Mouse (Mus musculus): ENCODE measurements around the gene Sh3glb2. TPM values are rescaled to one million over a fixed set of nuclear protein-coding genes. Genes with fewer than 3 reads are reported as not detected.

Sh3glb2 gene
- total RNA-seq, 1 experiment from 2014 or later: 111 TPM

GRCm38 (mm10) chr2:30380564-30381376 is 21.6 kb upstream of the Sh3glb2 start:
- no peak for DNase-seq

DNA sequence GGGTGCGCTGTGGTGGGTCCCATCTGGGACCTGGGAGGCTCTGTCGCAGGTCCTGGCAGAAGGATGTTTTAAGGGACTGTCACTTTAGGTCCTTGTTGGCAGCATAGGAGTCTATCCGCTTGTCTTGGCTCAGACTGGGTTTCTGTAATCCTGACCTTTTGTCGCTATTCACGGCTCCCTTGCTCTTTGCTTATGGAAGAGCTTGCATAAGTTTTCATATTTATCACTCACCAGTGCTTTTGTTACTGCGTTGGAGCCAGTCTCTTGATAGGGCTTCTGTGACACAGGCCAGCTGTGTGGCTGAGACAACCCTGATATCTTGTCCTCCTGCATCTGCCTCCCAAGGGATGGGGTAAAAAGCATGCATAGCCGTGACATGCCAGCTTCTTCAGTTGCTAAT is 20.2 kb upstream of the Sh3glb2 start:
- DNase-seq: no peak

DNA sequence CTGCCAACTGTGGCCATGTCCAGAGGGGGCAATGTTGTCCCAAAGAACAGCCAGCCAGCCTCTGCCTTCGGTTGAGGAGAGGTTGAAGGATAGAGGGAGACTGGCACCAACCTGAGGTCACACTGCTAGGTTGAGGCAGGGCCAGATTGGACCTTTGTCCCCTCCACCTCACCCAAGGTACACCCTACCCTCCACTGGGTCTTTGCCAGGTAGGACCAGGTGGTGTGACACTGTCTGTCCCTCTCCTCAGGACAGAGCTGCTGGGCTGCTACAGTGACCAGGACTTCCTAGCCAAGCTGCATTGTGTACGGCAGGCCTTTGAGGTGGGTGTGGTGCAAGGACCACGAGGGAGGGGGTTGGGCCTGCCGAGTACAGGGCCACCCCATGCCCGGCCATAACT is 18.6 kb upstream of the Sh3glb2 start:
- DNase-seq: no peak

GRCm38 (mm10) chr2:30375893-30376292 is 16.8 kb upstream of the Sh3glb2 start:
- no peak for DNase-seq

- DNase-seq: no peak
Observed at GRCm38 (mm10) chr2:30372726-30373125, 13.6 kb upstream of the Sh3glb2 start.

DNA sequence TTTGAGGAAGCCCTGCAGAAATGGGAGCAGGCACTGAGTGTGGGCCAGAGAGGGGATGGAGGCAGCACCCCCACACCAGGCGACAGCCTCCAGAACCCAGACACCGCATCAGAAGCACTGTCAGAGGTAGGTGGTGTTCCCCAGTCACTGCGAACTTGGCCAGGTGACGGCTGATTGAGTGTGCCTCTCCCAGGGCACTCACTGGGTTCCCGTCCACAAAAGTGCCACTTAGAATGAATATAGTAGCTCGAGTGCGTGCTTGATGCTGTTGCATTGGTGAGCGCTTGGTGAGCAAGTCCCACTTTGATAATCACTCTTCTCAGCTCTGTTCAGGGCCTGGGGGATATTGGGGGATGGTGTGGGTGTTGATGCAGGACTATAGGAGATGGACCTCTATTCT is 12.4 kb upstream of the Sh3glb2 start:
- DNase-seq: no peak

DNA sequence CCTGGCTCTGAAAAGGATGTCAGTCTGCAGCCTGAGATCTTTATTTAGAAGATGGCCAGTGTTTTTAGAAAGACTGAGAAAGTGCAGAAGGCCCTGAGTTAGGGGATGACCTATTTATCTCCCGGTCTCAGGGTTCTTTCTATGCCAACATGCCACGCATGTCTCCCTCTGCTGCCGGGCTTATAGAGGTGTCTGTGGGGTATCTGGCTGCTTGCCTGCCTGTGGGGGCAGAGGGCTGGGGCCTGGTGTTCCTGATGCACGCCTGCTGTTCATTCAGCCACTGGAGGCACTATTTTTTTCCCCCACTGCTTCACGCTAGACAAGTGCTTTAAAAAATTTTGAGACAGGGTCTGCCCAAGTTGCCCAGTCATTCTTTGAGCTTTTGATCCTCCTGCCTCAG is 7.1 kb upstream of the Sh3glb2 start:
- no peak for DNase-seq

DNA sequence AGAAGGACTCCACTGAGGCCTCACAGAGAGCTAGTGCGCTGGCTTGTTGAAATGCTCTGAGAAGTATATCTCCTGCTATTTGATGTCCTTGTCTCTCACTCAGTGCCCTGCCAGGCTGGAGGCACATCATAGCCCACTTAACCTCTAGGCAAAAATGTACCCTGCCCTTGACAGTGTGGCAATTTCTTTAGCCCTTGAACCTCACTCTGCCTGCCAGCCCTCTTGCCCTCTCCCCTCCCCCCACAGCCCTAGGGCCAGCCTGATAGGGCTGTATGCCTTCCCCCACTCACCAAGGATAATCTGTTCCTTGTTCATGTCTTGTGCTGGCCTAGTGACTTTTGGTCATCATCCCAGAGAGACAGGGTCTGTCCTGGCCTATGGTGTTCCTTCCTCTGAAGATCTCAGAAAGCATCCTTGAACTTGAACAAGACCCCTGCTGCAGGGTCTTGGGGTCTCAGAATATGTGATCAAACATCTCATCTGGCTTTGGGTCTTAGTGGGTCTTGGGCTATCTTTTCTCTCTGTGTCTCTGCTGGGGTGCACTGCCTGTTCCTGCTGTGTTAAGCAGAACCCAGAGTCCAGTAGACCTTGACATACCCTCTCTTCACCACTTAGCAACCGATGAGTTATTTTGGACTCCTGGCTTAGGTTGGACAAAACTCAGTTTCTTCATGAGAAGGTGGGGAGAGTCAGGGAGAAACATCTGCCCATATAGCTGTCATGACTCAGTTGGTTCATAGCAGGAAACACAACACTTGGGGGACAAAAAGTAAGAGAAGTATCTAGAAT is 6.3 kb upstream of the Sh3glb2 start:
- no peak for DNase-seq

DNA sequence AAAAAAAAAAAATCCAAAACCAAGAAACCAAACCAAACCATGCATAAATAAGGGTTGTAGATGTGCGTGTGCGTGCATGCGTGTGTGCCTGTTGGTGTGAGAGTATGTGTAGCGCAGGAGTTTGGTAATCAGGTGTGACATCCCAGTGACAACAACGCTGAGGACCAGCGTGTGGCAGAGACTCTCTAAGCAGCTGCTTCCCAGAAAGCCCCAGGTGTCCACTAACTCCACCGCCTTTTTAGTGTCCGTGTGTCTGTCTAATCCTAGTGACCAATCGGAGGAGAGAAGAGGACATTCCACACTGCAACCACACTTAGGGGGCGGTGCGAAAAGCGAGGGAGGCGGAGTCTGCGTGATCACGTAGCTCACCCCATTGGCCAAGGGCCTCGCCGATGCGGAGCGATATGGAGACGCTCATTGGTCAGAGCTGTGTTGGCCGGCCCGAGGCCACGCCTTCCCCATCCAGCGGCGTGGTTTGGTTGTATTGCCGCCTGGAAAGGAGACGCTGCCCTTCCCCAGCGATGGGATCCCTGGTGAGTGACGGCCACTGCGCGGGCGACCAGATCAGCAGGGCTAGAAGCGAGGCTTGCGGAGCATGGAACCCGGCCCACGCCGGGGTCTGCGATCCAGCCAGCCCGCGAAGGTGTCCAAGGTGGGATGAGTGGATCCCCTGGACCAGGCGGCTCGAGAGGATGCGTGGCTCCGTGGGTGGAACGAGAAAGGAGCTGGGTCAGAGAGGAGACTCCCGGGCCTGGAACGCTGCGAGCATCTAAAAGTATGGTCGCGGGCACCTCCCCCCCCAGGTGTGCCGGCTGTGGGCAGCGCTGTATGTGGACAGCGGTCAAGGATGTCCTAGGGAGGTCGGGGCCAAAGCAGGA is 4.9 kb upstream of the Sh3glb2 start, which contains the start of gene Miga2:
Miga2 (plus strand) TSS at position 461 of the 878 bp plus-strand sequence.
- peak; percentile 97 for DNase-seq

DNA sequence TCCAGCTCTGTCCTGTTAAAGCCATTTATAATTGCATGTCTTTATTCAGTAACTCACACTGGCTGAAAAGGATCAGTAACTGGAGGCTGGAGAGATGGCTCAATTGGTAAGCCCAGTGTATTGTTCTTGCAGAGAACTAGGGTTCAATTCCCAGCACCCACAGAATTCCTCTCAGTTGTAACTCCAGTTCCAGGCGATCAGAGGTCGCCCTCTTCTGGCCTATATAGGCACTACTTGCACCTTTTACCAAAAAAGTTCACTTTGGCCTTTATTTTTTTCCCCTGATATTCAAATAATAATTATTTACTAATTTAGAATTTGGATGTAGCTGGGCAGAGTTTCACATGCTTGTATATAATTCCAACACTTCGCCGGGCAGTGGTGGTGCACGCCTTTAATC is 3.7 kb upstream of the Sh3glb2 start:
- DNase-seq: no peak

- DNase-seq: no peak
Observed at GRCm38 (mm10) chr2:30360626-30361025, 1.5 kb upstream of the Sh3glb2 start.

GRCm38 (mm10) chr2:30357552-30358510 is 1.3 kb downstream of the Sh3glb2 start:
- no peak for DNase-seq

DNA sequence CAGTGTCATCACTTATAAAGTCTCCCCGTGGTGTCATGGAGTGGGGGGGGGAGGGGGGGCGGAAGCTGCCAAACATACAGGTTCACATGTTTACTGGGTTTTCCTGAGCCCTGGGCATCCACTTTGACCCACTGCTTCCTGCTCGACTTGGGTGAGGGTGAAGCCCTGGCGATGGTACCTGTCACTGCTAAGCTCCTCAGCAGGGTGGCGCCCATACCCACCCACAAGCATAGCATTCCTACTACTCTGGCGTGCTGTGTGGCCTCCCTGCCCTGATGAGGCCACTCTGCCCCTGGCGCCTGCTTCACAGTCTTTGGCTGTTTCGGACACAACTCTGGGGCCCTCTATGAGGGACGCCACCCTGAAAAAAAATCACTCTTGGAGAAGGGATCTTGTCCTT is 2.2 kb downstream of the Sh3glb2 start:
- DNase-seq: no peak

DNA sequence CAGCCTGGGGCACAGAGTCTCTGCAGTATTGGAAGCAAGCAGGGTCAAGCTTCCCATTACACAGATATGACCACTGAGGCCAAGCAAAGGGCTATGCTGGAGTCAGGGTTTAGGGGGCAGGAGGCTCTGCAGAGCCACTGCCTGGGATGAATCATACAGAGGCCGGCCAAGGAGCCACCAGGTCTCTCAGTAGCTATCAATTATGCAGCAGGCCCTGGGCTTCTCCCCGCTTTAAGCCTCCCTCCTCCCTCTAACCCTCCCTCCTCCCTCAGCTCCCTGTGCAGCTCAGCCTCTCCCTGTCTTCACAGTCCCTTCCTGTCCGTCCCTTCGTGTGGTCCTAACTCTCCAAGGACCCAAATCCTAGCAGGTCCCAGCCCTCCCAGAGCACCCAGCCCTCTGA is 2.9 kb downstream of the Sh3glb2 start:
- no peak for DNase-seq

- DNase-seq: no peak
Observed at GRCm38 (mm10) chr2:30355861-30356260, 3.3 kb downstream of the Sh3glb2 start.

DNA sequence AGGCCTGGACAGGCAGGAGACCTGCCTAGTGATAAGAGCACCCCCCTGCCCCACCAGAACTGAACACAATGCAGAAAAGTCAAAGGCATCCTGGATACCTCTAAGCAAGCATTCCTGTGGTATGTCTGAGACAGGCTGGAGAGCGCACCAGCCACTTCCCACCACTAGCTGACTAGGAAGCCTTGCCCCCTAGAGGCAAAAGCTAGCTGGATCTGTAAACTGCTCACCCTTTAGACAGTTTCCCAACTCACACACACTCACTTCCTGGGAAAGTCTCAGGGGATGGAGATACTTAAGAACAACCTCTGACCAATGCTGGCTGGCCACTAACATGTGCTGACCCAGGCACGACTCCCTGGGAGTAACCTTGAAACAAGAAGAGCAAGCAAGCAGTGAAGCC is 8.0 kb downstream of the Sh3glb2 start:
- no peak for DNase-seq

- peak; percentile 59 for DNase-seq
Observed at GRCm38 (mm10) chr2:30349196-30349595, 9.9 kb downstream of the Sh3glb2 start.

- no peak for DNase-seq
Observed at GRCm38 (mm10) chr2:30345971-30346676, 13.0 kb downstream of the Sh3glb2 start.

- peak; percentile 58 for DNase-seq
Observed at GRCm38 (mm10) chr2:30343601-30344137, 15.5 kb downstream of the Sh3glb2 start.

DNA sequence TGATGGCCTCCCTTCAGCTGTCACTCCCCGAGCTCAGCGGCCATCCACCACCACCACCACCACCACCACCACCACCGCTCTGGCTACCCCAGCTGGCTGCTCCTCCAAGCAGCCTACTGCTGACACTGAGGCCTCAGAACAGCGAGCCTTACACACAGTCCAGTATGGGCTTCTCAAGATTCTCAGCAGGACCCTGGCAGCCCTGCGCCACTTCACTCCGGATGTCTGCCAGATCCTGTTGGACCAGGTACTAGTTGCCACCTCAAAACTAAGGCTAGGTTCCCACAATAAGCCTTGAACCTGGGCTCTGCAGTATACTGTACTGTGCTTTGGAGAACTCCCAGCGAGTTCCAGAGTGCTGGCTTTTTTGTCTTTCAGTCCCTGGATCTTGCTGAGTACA is 16.6 kb downstream of the Sh3glb2 start:
- no peak for DNase-seq
